Mouse (Mus musculus) cerebellum, adult 18-20 months (tissue): ENCODE data around the gene Anks1b.

ENCODE experiments used
- DNase-seq, 2 experiments: peaks; one replicate each; pipeline ENCODE4 v3.0.0; 2021

Gene Anks1b

GRCm38 (mm10) chr10:90970560-90970959 lies 1097.3 kb downstream of the Anks1b start:
- DNase-seq: no peak

GRCm38 (mm10) chr10:90974084-90974483 lies 1100.8 kb downstream of the Anks1b start:
- no peak for DNase-seq

DNA sequence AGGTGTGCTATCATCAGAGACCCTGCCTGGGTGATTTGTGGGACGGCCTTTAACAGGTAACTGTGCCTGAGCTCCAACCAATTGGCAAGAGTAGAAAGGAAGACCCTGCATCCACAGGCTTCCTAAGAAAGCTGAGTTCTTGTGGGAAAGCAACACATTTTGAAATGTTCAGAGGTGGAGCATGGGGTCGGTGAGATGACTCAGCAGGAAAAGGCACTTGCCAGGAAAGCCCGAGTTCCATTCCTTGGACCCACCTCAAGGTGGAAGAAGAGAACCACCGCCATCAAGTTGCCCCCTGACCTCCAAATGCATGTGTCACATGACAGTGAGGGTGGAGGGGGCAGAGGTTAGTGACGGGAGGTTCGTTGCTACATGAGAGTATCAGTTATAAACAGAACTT lies 1101.2 kb downstream of the Anks1b start:
- DNase-seq: no peak

- DNase-seq: no peak
Observed at GRCm38 (mm10) chr10:90981811-90982210, 1108.5 kb downstream of the Anks1b start.

DNA sequence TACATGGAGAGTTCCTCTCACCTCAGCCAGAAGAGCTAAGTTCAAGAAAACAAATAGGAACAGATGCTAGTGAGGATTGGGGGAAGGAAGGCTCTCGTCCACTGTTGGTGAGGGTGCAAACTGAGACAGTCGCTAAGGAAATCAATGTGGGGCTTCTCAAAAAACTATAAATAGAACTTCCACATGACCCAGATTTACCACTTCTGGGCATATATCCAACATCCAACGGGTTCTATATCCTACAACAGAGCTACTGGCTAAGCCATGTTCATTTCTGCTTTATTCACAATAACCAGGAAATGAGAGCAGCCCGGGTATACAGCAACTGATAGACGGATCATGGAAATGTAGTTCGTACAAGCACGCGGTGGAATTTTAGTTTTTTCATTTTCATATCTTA lies 1109.7 kb downstream of the Anks1b start:
- DNase-seq: no peak

DNA sequence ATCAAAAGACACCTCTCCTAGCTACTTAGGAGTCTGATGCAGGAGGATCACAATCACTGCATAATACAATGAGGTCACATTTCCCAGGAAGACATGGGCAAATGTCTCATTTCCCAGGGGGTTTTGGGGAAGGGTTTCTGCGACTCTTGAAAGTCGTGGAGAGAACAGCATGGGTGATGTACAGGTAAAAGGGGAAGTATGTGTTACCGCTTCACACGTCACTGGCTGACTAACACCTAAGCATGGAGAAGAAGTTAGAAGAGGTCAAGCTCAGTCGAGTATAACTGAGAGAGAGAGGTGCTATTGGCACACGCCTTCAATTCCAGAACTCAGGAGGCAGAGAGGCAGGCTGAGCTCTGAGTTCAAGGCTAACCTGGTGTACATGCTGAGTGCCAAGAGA lies 1117.0 kb downstream of the Anks1b start:
- DNase-seq: no peak

- no peak for DNase-seq
Observed at GRCm38 (mm10) chr10:90992237-90992636, 1118.9 kb downstream of the Anks1b start.

- DNase-seq: no peak
Observed at GRCm38 (mm10) chr10:90993869-90994268, 1120.6 kb downstream of the Anks1b start.

GRCm38 (mm10) chr10:90999899-91000298 lies 1126.6 kb downstream of the Anks1b start:
- DNase-seq: peak; percentile 11 to 17

GRCm38 (mm10) chr10:91001421-91001820 lies 1128.1 kb downstream of the Anks1b start:
- DNase-seq: peak; percentile 30 to 42

- DNase-seq: no peak
Observed at GRCm38 (mm10) chr10:91005858-91006538, 1132.7 kb downstream of the Anks1b start.
